Mouse (Mus musculus) forebrain, embryonic 12.5 days (tissue): ENCODE measurements at regions not wholly inside any gene's neighbourhood (a gene's known extent, or its start where the extent isn't known, plus 50 kb on each side); places are given as distances from the start of the nearest gene placed in this dataset.
A peak's percentile ranks its signal among the peaks of the same experiment; 100 is the strongest.

Source experiments
- ATAC-seq: fragments of 200-750 bp; cut with Nextera tagmentation; 2 replicates; pipeline ENCODE4 v1.8.0; 2017; ENCODE audit warnings: moderate TSS enrichment; ENCODE audit not compliant: low FRiP score
- H3K27ac ChIP-seq: fragments of 300-500 bp; sonication (generic); 2 replicates; pipeline ENCODE4 v1.5.1; 2016; ENCODE audit warnings: mild to moderate bottlenecking
- H3K27me3 ChIP-seq: fragments of 300-500 bp; sonication (generic); 2 replicates; pipeline ENCODE4 v1.6.1; 2016; ENCODE audit warnings: mild to moderate bottlenecking
- H3K36me3 ChIP-seq: fragments of 300-500 bp; sonication (generic); replicated peaks from 2 replicates; pipeline ENCODE4 v1.6.1; 2016; ENCODE audit warnings: mild to moderate bottlenecking
- H3K4me1 ChIP-seq: fragments of 300-500 bp; sonication (generic); 2 replicates; pipeline ENCODE4 v1.6.1; 2016
- H3K4me2 ChIP-seq: fragments of 300-500 bp; sonication (generic); 2 replicates; pipeline ENCODE4 v1.6.1; 2016; ENCODE audit warnings: mild to moderate bottlenecking, moderate library complexity
- H3K4me3 ChIP-seq: fragments of 300-500 bp; sonication (generic); replicated peaks from 2 replicates; pipeline ENCODE4 v1.5.1; 2016; ENCODE audit warnings: mild to moderate bottlenecking
- H3K9ac ChIP-seq: fragments of 300-500 bp; sonication (generic); 2 replicates; pipeline ENCODE4 v1.6.1; 2016; ENCODE audit warnings: mild to moderate bottlenecking
- H3K9me3 ChIP-seq: fragments of 300-500 bp; sonication (generic); 2 replicates; pipeline ENCODE4 v1.6.1; 2016
- WGBS: fragments of 180-500 bp; shearing (Covaris S2); methylation state at CpG from one replicate; pipeline ENCODE4 v1.1.7; 2016; 5-methylcytosine and 5-hydroxymethylcytosine counted together

- no peak overlapping the region for H3K4me3 ChIP-seq
- no peaks in the 10 kb centered on the region for H3K27me3 ChIP-seq
- peak; percentile 39; the same call in 1 of the 2 replicates for ATAC-seq
- H3K9ac ChIP-seq, result no peak overlapping the region
- WGBS, result 59% methylated on average over 5 of the region's 5 CpGs
- H3K36me3 ChIP-seq, result no peaks in the 10 kb centered on the region
- no peaks in the 10 kb centered on the region for H3K4me1 ChIP-seq
- no peak overlapping the region for H3K27ac ChIP-seq
- H3K9me3 ChIP-seq, result no peaks in the 10 kb centered on the region
- no peak overlapping the region for H3K4me2 ChIP-seq
These were observed 210.5 kb upstream of the Epha6 start for GRCm38 (mm10) chr16:60815628-60816414.

GRCm38 (mm10) chr16:60800746-60801145, 195.4 kb upstream of the Epha6 start:
- Histone ChIP-seq H3K4me1 (no peaks in the 10 kb centered on the region), H3K36me3 (no peaks in the 10 kb centered on the region), H3K4me3 (no peak overlapping the region), H3K27me3 (no peaks in the 10 kb centered on the region), H3K4me2 (no peak overlapping the region), H3K9me3 (no peaks in the 10 kb centered on the region), H3K9ac (no peak overlapping the region), H3K27ac (no peak overlapping the region)
- no peak for ATAC-seq
- WGBS, result 76% methylated on average over 4 of the region's 4 CpGs
